Mouse (Mus musculus): ENCODE results near the gene Ren1. TPM values are rescaled to one million over a fixed set of nuclear protein-coding genes. Genes with fewer than 3 reads are reported as not detected.

The Ren1 gene
- polyA plus RNA-seq, 1 experiment from 2014 or later = 6.1 TPM

DNA sequence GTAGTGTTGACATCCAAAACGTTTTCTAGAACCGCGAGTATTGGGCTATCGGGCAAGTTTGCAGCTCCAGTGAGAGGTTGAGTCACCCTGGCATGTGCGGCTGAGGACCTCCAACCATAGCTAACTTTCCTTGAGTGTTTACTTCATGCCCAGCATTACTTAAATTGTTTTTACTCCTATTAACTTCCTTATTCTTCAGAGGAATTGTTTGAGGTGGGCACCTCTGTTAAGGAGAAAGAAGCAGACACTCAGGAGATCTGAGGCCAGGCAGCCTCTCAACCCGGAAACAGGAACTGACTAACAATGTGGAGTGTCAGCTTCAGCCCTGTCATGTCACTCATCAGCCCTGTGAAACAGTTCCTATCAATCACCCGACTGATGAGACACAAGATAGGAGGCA is 56.3 kb downstream of the Ren1 start:
- Histone ChIP-seq H3K4me2 (replicated peaks; ENCODE audit: low read depth) (no peak overlapping the region), H3K36me3 (ENCODE audit: control insufficient read depth, insufficient read depth, low read length) (no peaks in the 10 kb centered on the region), H3K4me1 (replicated peaks; ENCODE audit: control insufficient read depth, insufficient read depth) (no peaks in the 10 kb centered on the region), H3K27ac (replicated peaks) (0 out of 2 replicates have a peak overlapping the region, but pooled peaks have one; percentile 56), H3K4me3 (ENCODE audit: low read depth, low read length) (no peak overlapping the region), H3K9ac (ENCODE audit: low read length) (no peak overlapping the region), H3K9me3 (ENCODE audit: control insufficient read depth, low read length) (no peaks in the 10 kb centered on the region), H3K27me3 (ENCODE audit: control insufficient read depth, insufficient read depth, low read length) (no peaks in the 10 kb centered on the region)
- ATAC-seq (ENCODE audit: low FRiP score, low TSS enrichment) (no peak), DNase-seq (ENCODE audit: low spot score) (no peak)
- TF ChIP-seq EP300 (optimal IDR thresholded peaks at IDR 0.05) = no peak
- TF ChIP-seq CTCF (IDR thresholded peaks at IDR 0.05; ENCODE audit: low read depth) = no peak
- 66% methylated on average over 7 of the region's 7 CpGs for WGBS

DNA sequence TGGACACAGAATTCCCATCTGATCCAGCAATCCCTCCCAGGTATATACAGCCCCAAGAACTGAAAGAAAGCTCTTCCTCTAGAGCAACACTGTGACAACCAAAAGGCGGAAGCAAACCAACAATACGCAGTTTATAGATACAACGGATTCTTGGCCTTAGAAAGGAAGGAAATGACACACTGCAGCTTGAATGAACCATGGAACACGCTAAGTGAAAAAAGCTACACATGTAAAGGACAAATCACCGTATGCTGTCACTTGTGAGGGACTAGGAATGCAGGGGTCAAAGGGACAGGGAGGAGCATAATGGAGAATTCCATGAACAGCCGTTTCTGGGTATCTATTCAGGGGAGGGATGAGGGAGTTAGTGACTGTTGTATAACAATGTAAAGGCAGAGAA is 57.1 kb downstream of the Ren1 start:
- Histone ChIP-seq H3K4me1 (replicated peaks; ENCODE audit: control insufficient read depth, insufficient read depth) (no peaks in the 10 kb centered on the region), H3K36me3 (ENCODE audit: control insufficient read depth, insufficient read depth, low read length) (no peaks in the 10 kb centered on the region), H3K27ac (replicated peaks) (no peak overlapping the region), H3K9ac (ENCODE audit: low read length) (no peak overlapping the region), H3K9me3 (ENCODE audit: control insufficient read depth, low read length) (no peaks in the 10 kb centered on the region), H3K4me3 (ENCODE audit: low read depth, low read length) (no peak overlapping the region), H3K4me2 (replicated peaks; ENCODE audit: low read depth) (no peak overlapping the region), H3K27me3 (ENCODE audit: control insufficient read depth, insufficient read depth, low read length) (no peaks in the 10 kb centered on the region)
- DNase-seq (ENCODE audit: low spot score) (no peak), ATAC-seq (ENCODE audit: low FRiP score, low TSS enrichment) (no peak)
- TF ChIP-seq CTCF (IDR thresholded peaks at IDR 0.05; ENCODE audit: low read depth) (no peak), EP300 (optimal IDR thresholded peaks at IDR 0.05) (no peak)
- WGBS = 60% methylated on average over 6 of the region's 6 CpGs

GRCm38 (mm10) chr1:133408321-133408720 is 58.0 kb downstream of the Ren1 start:
- Histone ChIP-seq H3K27me3 (ENCODE audit: control insufficient read depth, insufficient read depth, low read length) (no peaks in the 10 kb centered on the region), H3K36me3 (ENCODE audit: control insufficient read depth, insufficient read depth, low read length) (no peaks in the 10 kb centered on the region), H3K4me3 (ENCODE audit: low read depth, low read length) (no peak overlapping the region), H3K9ac (ENCODE audit: low read length) (no peak overlapping the region), H3K4me2 (replicated peaks; ENCODE audit: low read depth) (no peak overlapping the region), H3K4me1 (replicated peaks; ENCODE audit: control insufficient read depth, insufficient read depth) (peaks cover 6% of the 10 kb centered on the region; the same call in 1 of the 2 replicates), H3K9me3 (ENCODE audit: control insufficient read depth, low read length) (no peaks in the 10 kb centered on the region), H3K27ac (replicated peaks) (no peak overlapping the region)
- ATAC-seq (ENCODE audit: low FRiP score, low TSS enrichment) (no peak), DNase-seq (ENCODE audit: low spot score) (no peak)
- TF ChIP-seq CTCF (IDR thresholded peaks at IDR 0.05; ENCODE audit: low read depth) (no peak), EP300 (optimal IDR thresholded peaks at IDR 0.05) (no peak)
- 69% methylated on average over 9 of the region's 9 CpGs for WGBS

- peaks cover 6% of the 10 kb centered on the region; the same call in 1 of the 2 replicates for H3K4me1 ChIP-seq (replicated peaks; ENCODE audit: control insufficient read depth, insufficient read depth)
- no peak for DNase-seq (ENCODE audit: low spot score)
- no peaks in the 10 kb centered on the region for H3K36me3 ChIP-seq (ENCODE audit: control insufficient read depth, insufficient read depth, low read length)
- WGBS = 39% methylated on average over 6 of the region's 6 CpGs
- no peaks in the 10 kb centered on the region for H3K9me3 ChIP-seq (ENCODE audit: control insufficient read depth, low read length)
- no peak overlapping the region for H3K4me2 ChIP-seq (replicated peaks; ENCODE audit: low read depth)
- TF ChIP-seq CTCF (IDR thresholded peaks at IDR 0.05; ENCODE audit: low read depth) = no peak
- no peak for TF ChIP-seq EP300 (optimal IDR thresholded peaks at IDR 0.05)
- no peak overlapping the region for H3K4me3 ChIP-seq (ENCODE audit: low read depth, low read length)
- no peaks in the 10 kb centered on the region for H3K27me3 ChIP-seq (ENCODE audit: control insufficient read depth, insufficient read depth, low read length)
- H3K27ac ChIP-seq (replicated peaks) = no peak overlapping the region
- ATAC-seq (ENCODE audit: low FRiP score, low TSS enrichment) = no peak
- H3K9ac ChIP-seq (ENCODE audit: low read length) = no peak overlapping the region
Observed at GRCm38 (mm10) chr1:133408880-133409516, 58.7 kb downstream of the Ren1 start.

- H3K36me3 ChIP-seq (ENCODE audit: control insufficient read depth, insufficient read depth, low read length) = no peaks in the 10 kb centered on the region
- DNase-seq (ENCODE audit: low spot score) (no peak), ATAC-seq (ENCODE audit: low FRiP score, low TSS enrichment) (no peak)
- no peak overlapping the region for H3K9ac ChIP-seq (ENCODE audit: low read length)
- H3K27me3 ChIP-seq (ENCODE audit: control insufficient read depth, insufficient read depth, low read length) = no peaks in the 10 kb centered on the region
- H3K4me3 ChIP-seq (ENCODE audit: low read depth, low read length) = no peak overlapping the region
- 67% methylated on average over 9 of the region's 9 CpGs for WGBS
- no peaks in the 10 kb centered on the region for H3K9me3 ChIP-seq (ENCODE audit: control insufficient read depth, low read length)
- H3K4me1 ChIP-seq (replicated peaks; ENCODE audit: control insufficient read depth, insufficient read depth) = peaks cover 6% of the 10 kb centered on the region; the same call in 1 of the 2 replicates
- TF ChIP-seq CTCF (IDR thresholded peaks at IDR 0.05; ENCODE audit: low read depth) (no peak), EP300 (optimal IDR thresholded peaks at IDR 0.05) (no peak)
- no peak overlapping the region for H3K27ac ChIP-seq (replicated peaks)
- no peak overlapping the region for H3K4me2 ChIP-seq (replicated peaks; ENCODE audit: low read depth)
Observed at GRCm38 (mm10) chr1:133409786-133410185, 59.5 kb downstream of the Ren1 start.

Other genes with a start within 250 kb of the Ren1 start
- 20.7 and 22.3 TPM in 2 replicates for gene Ppp1r15b, start 219.4 kb upstream of the Ren1 start, polyA plus RNA-seq (2015; fragmentation: Nextera tagmentation; extraction: Ambion mirVana)
- gene Plekha6, start 186.3 kb upstream of the Ren1 start, polyA plus RNA-seq (2015; fragmentation: Nextera tagmentation; extraction: Ambion mirVana) = 11.1 and 12.1 TPM in 2 replicates
- 7.6 and 10.8 TPM in 2 replicates for gene Golt1a, start 40.7 kb upstream of the Ren1 start, polyA plus RNA-seq (2015; fragmentation: Nextera tagmentation; extraction: Ambion mirVana)
- gene Kiss1, start 28.6 kb upstream of the Ren1 start, polyA plus RNA-seq (2015; fragmentation: Nextera tagmentation; extraction: Ambion mirVana) = not detected in 2 replicates
- gene Etnk2, start 13.1 kb downstream of the Ren1 start, polyA plus RNA-seq (2015; fragmentation: Nextera tagmentation; extraction: Ambion mirVana) = 2.8 and 4.2 TPM in 2 replicates
- gene Sox13, start 73.9 kb downstream of the Ren1 start, polyA plus RNA-seq (2015; fragmentation: Nextera tagmentation; extraction: Ambion mirVana) = 3.7 and 5.0 TPM in 2 replicates